In the genomic region with DNA sequence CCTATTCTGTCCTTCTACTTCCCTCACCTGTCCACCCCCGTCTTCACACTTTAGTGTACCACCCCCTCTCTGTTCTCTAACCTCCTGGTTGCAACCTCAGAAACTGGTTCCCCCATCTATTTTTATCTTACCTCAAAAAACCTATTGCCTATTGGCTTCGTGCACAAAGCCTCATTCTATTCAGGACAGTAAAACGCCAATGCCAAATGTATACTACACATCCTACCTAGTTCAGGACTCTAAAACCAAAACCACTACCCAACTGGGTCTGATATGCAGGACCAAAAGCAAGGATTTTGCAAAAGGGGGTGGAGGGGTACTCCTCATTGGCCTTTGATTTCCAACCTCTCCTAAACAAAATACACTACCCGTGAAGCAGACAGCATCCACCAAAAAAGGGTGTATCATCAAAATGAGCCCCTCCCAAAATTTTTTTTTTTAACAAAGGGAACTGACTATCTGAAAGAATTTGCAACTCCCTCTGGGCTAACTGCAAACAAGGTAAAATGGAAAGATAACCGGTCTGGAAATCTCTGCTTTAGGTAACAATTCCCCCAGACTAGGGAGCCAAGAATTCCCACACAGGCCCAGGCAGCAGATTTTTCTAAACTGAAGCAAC, we compare ENCODE assay signal across 8 mouse cellular contexts. TPM values are rescaled to one million over a fixed set of nuclear protein-coding genes. Genes with fewer than 3 reads are reported as not detected.
DNase-seq lines count a peak whose midpoint lies in the region; ATAC-seq lines count a peak whose summit lies in the region.

No protein-coding gene starts in this region.

- H3K9me3 ChIP-seq in lung, embryonic 15.5 days: no peaks in the 10 kb centered on the region
- no peaks in the 10 kb centered on the region for H3K9me3 ChIP-seq in embryonic facial prominence, embryonic 14.5 days (ENCODE audit: control insufficient read depth, low read length)
- no peaks in the 10 kb centered on the region for H3K9me3 ChIP-seq in intestine, embryonic 15.5 days
- H3K9me3 ChIP-seq in neural tube, embryonic 14.5 days (ENCODE audit: control insufficient read depth, low read length): no peaks in the 10 kb centered on the region

- H3K27me3 ChIP-seq in lung, embryonic 15.5 days: no peaks in the 10 kb centered on the region
- H3K27me3 ChIP-seq in embryonic facial prominence, embryonic 14.5 days (replicated peaks; ENCODE audit: control insufficient read depth, insufficient read depth, low read length): no peaks in the 10 kb centered on the region
- no peaks in the 10 kb centered on the region for H3K27me3 ChIP-seq in intestine, embryonic 15.5 days (replicated peaks)
- 0 out of 2 replicates have a peak, but pooled peaks cover 2% of the 10 kb centered on the region for H3K27me3 ChIP-seq in neural tube, embryonic 14.5 days (ENCODE audit: control insufficient read depth, insufficient read depth, low read length)

- H3K36me3 ChIP-seq in lung, embryonic 15.5 days: 0 out of 2 replicates have a peak, but pooled peaks cover under 1% of the 10 kb centered on the region
- peaks cover 4% of the 10 kb centered on the region; the same call in 1 of the 2 replicates for H3K36me3 ChIP-seq in embryonic facial prominence, embryonic 14.5 days (ENCODE audit: control insufficient read depth, insufficient read depth, low read length)
- H3K36me3 ChIP-seq in intestine, embryonic 15.5 days: no peaks in the 10 kb centered on the region
- no peaks in the 10 kb centered on the region for H3K36me3 ChIP-seq in neural tube, embryonic 14.5 days (ENCODE audit: control insufficient read depth, insufficient read depth, low read length)

- ATAC-seq in lung, embryonic 15.5 days (ENCODE audit: borderline replicate concordance, extremely low read depth, low FRiP score, low TSS enrichment): no peak
- ATAC-seq in embryonic facial prominence, embryonic 14.5 days (ENCODE audit: low read depth): no peak
- ATAC-seq in intestine, embryonic 15.5 days: no peak
- no peak for ATAC-seq in neural tube, embryonic 14.5 days (ENCODE audit: low read depth)

- WGBS in lung, embryonic 15.5 days: 37% methylated on average over 5 of the region's 5 CpGs
- 36% methylated on average over 5 of the region's 5 CpGs for WGBS in embryonic facial prominence, embryonic 14.5 days
- WGBS in intestine, embryonic 15.5 days: 40% methylated on average over 5 of the region's 5 CpGs
- 41% methylated on average over 5 of the region's 5 CpGs for WGBS in neural tube, embryonic 14.5 days

- H3K4me3 ChIP-seq in lung, embryonic 15.5 days: peak overlapping the region; percentile 92
- H3K4me3 ChIP-seq in embryonic facial prominence, embryonic 14.5 days (ENCODE audit: low read depth, low read length): peak overlapping the region; percentile 84
- peak overlapping the region; percentile 86 for H3K4me3 ChIP-seq in intestine, embryonic 15.5 days (replicated peaks)
- peak overlapping the region; percentile 65 for H3K4me3 ChIP-seq in neural tube, embryonic 14.5 days (ENCODE audit: low read depth, low read length)

- H3K27ac ChIP-seq in lung, embryonic 15.5 days: no peak overlapping the region
- peak overlapping the region; percentile 91 for H3K27ac ChIP-seq in embryonic facial prominence, embryonic 14.5 days (replicated peaks; ENCODE audit: low read depth, low read length)
- 0 out of 2 replicates have a peak overlapping the region, but pooled peaks have one; percentile 86 for H3K27ac ChIP-seq in intestine, embryonic 15.5 days
- H3K27ac ChIP-seq in neural tube, embryonic 14.5 days (ENCODE audit: low read depth, low read length): peak overlapping the region; percentile 90; the same call in 1 of the 2 replicates

- peaks cover 19% of the 10 kb centered on the region for H3K4me1 ChIP-seq in lung, embryonic 15.5 days
- peaks cover 11% of the 10 kb centered on the region for H3K4me1 ChIP-seq in embryonic facial prominence, embryonic 14.5 days (ENCODE audit: control insufficient read depth, insufficient read depth, low read length)
- peaks cover 18% of the 10 kb centered on the region for H3K4me1 ChIP-seq in intestine, embryonic 15.5 days (replicated peaks)
- H3K4me1 ChIP-seq in neural tube, embryonic 14.5 days (ENCODE audit: control insufficient read depth, insufficient read depth, low read length): peaks cover 10% of the 10 kb centered on the region

- DNase-seq in lung, adult 18-20 months: no peak
- DNase-seq in embryonic facial prominence, embryonic 14.5 days (ENCODE audit: low spot score): peak; percentile 6
- DNase-seq in frontal cortex, postnatal 36 days (ENCODE audit: low spot score in 2 of 2): no peak
- no peak for DNase-seq in urinary bladder, postnatal 10 days (ENCODE audit: low spot score)
- DNase-seq in lung, postnatal 25 days (ENCODE audit: low spot score): no peak

- H3K9ac ChIP-seq in lung, embryonic 15.5 days: peak overlapping the region; percentile 82
- H3K9ac ChIP-seq in embryonic facial prominence, embryonic 14.5 days (ENCODE audit: low read depth, low read length): peak overlapping the region; percentile 84
- peak overlapping the region; percentile 73 for H3K9ac ChIP-seq in intestine, embryonic 15.5 days
- H3K9ac ChIP-seq in neural tube, embryonic 14.5 days (replicated peaks; ENCODE audit: low read depth, low read length): no peak overlapping the region; the same call in 1 of the 2 replicates

- H3K4me2 ChIP-seq in lung, embryonic 15.5 days: peak overlapping the region; percentile 75
- peak overlapping the region; percentile 68 for H3K4me2 ChIP-seq in embryonic facial prominence, embryonic 14.5 days (ENCODE audit: low read depth, low read length)
- peak overlapping the region; percentile 59 for H3K4me2 ChIP-seq in intestine, embryonic 15.5 days (replicated peaks)
- H3K4me2 ChIP-seq in neural tube, embryonic 14.5 days (ENCODE audit: low read depth, low read length): peak overlapping the region; percentile 51

RNA-seq across cellular contexts. Expression of gene S100pbp, which starts 1.4 kb away (rescaled TPM):
- polyA plus RNA-seq in lung, embryonic 15.5 days (2015; fragmentation: Nextera tagmentation; extraction: Ambion mirVana): 13.5 and 14.4 TPM in 2 replicates
- polyA plus RNA-seq in embryonic facial prominence, embryonic 14.5 days (2014; fragmentation: Nextera tagmentation; extraction: Ambion mirVana): 12.6 and 15.5 TPM in 2 replicates
- 12.5 and 14.5 TPM in 2 replicates for polyA plus RNA-seq in intestine, embryonic 15.5 days (2015; fragmentation: Nextera tagmentation; extraction: Ambion mirVana)
- polyA plus RNA-seq in neural tube, embryonic 14.5 days (2014; fragmentation: Nextera tagmentation; extraction: Ambion mirVana): 18.3 and 19.8 TPM in 2 replicates

RNA-seq across cellular contexts. Expression of gene Yars, which starts 1.4 kb away (rescaled TPM):
- 66.4 and 69.8 TPM in 2 replicates for polyA plus RNA-seq in lung, embryonic 15.5 days (2015; fragmentation: Nextera tagmentation; extraction: Ambion mirVana)
- 74.9 and 78.3 TPM in 2 replicates for polyA plus RNA-seq in embryonic facial prominence, embryonic 14.5 days (2014; fragmentation: Nextera tagmentation; extraction: Ambion mirVana)
- 94.2 and 97.2 TPM in 2 replicates for polyA plus RNA-seq in intestine, embryonic 15.5 days (2015; fragmentation: Nextera tagmentation; extraction: Ambion mirVana)
- polyA plus RNA-seq in neural tube, embryonic 14.5 days (2014; fragmentation: Nextera tagmentation; extraction: Ambion mirVana): 130 and 134 TPM in 2 replicates

RNA-seq across cellular contexts. Expression of gene Fndc5, which starts 51.4 kb away (rescaled TPM):
- 2.7 and 3.7 TPM in 2 replicates for polyA plus RNA-seq in lung, embryonic 15.5 days (2015; fragmentation: Nextera tagmentation; extraction: Ambion mirVana)
- 28.4 and 29.1 TPM in 2 replicates for polyA plus RNA-seq in embryonic facial prominence, embryonic 14.5 days (2014; fragmentation: Nextera tagmentation; extraction: Ambion mirVana)
- 2.7 and 2.9 TPM in 2 replicates for polyA plus RNA-seq in intestine, embryonic 15.5 days (2015; fragmentation: Nextera tagmentation; extraction: Ambion mirVana)
- polyA plus RNA-seq in neural tube, embryonic 14.5 days (2014; fragmentation: Nextera tagmentation; extraction: Ambion mirVana): 27.4 and 32.4 TPM in 2 replicates
